Mouse (Mus musculus) liver, postnatal 0 days (tissue): ENCODE results near the gene En1.

Source experiments
- CTCF ChIP-seq: sonication (generic); IDR thresholded peaks from 2 replicates; pipeline ENCODE4 v1.5.1; 2016; ENCODE audit warnings: antibody characterized with exemption, low read depth
- EP300 ChIP-seq: IDR thresholded peaks from 2 replicates; pipeline ENCODE4 v1.6.1; 2016; ENCODE audit warnings: antibody characterized with exemption, low read depth, mild to moderate bottlenecking

- TF ChIP-seq EP300 (no peak), CTCF (no peak)
Observed at GRCm38 (mm10) chr1:120588362-120589027, 13.7 kb upstream of the En1 start.
